Mouse (Mus musculus) myocyte (in vitro differentiated cells): Measurements from ENCODE around the gene Gm7876. TPM values are rescaled to one million over a fixed set of nuclear protein-coding genes. Genes with fewer than 3 reads are reported as not detected.
"Not testable (repeated sequence)": the region's sequence is repeated elsewhere in the genome, so short reads cannot be mapped to it uniquely, and the experiment has no call there.

Source experiments
- H3K27me3 ChIP-seq: one replicate; pipeline ENCODE4 v1.6.1; 2011; ENCODE audit not compliant: control insufficient read depth, insufficient read depth, insufficient read length
- H3K36me3 ChIP-seq: one replicate; pipeline ENCODE4 v1.6.1; 2011; ENCODE audit not compliant: control insufficient read depth, insufficient read depth
- H3K4me2 ChIP-seq: one replicate; pipeline ENCODE4 v1.6.1; 2011; ENCODE audit warnings: low read depth, control low read depth
- H3K4me3 ChIP-seq: one replicate; pipeline ENCODE4 v1.5.1; 2011; ENCODE audit warnings: mild to moderate bottlenecking, control low read depth, moderate library complexity
- H3K79me2 ChIP-seq: one replicate; pipeline ENCODE4 v1.6.1; 2011; ENCODE audit not compliant: control insufficient read depth, insufficient read depth
- H3ac ChIP-seq: one replicate; pipeline ENCODE4 v1.6.1; 2011; ENCODE audit not compliant: control insufficient read depth, insufficient read length
- polyA plus RNA-seq: library from polyadenylated mRNA; unstranded; fragments of >200 nt; fragmentation: generic; extraction: Trizol; gene quantifications from one replicate; pipeline ENCODE4 v1.2.1, GENCODE M21; 2012; ENCODE audit warnings: missing spikeins

The Gm7876 gene
- not detected for polyA plus RNA-seq

GRCm38 (mm10) chr14:4708938-4709337 lies at the start of gene Gm7876:
Gm7876 (plus strand) TSS chr14:4709238.
- not testable (repeated sequence) for H3K4me2 ChIP-seq, H3K27me3 ChIP-seq, H3K79me2 ChIP-seq, H3K36me3 ChIP-seq, H3ac ChIP-seq, H3K4me3 ChIP-seq

DNA sequence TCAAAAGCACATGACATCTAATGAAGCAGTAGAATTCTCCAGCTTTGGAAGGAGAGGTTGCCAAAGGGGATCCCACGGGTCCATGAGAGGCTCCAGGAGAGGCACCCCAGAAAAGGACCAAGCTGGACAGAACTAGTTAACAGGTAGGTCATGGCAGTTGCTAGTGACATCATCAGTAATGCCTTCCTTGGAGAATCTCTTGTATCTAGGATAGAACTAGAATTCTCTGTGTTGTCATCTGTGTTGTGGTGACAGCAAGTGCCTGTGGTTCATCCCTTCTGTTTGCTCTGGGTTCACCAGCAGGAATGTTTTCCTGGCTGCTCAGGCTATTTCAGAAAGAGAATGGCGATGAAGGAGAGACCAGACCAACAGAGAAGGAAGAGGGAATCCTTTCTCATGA lies 45.1 kb upstream of the Gm7876 start, which contains the start of gene Gm3239:
Gene Gm3239, plus strand, starts transcription at position 301 of the 400 bp plus-strand sequence.
- not testable (repeated sequence) for H3K4me3 ChIP-seq, H3K79me2 ChIP-seq, H3K4me2 ChIP-seq, H3K36me3 ChIP-seq, H3ac ChIP-seq, H3K27me3 ChIP-seq

DNA sequence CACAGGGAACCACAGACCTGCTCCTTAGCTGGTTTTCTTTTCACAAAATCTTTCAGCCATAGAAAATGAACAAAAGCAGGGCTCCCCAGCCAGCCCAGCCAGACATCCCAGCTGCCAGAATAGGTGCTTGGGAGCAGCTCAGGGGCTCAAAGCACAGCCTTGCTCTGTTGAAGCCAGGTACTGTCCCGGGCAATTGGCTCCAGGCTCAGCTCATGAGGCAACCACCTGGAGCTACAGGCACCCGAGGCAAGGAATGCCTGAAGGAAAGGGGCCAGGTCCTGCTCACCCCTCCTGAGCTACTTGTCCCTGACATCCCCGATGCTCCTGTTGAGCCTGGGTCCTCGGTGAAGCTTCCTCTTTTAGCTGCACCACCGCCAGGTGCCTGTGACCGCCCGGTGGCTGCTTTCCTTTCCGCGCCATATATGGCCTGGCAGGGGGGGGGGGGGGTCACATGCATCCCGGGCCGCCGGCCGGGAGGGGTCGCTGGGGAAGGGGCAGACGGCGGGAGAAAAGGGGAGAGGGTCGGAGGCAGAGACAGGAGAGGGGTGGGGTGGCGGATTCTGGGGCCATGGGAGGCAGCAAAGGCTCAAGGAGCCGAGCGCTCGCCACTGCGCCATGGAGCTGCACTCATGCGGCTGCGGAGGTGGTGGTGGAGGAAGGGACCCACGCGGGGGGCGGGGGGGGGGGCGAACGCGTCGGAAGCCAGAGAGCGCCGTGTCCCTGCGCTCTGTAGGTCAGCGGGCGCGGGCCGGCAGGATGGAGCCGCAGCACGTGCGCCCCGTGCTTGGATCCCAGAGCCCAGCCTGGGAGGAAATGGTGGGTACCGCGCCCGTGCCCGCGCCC lies 17.2 kb downstream of the Gm7876 start, which contains the start of gene Gm3252:
Gene Gm3252, plus strand, starts transcription at position 738 of the 843 bp plus-strand sequence.
- not testable (repeated sequence) for H3K36me3 ChIP-seq, H3K4me2 ChIP-seq, H3ac ChIP-seq, H3K79me2 ChIP-seq, H3K4me3 ChIP-seq, H3K27me3 ChIP-seq

Other genes with a start within 250 kb of the Gm7876 start
- gene Gm3182, start 227.5 kb upstream of the Gm7876 start, polyA plus RNA-seq, result not detected
- not detected for gene Gm3047, start 153.8 kb upstream of the Gm7876 start, polyA plus RNA-seq
- not detected for gene Gm8159, start 76.9 kb upstream of the Gm7876 start, polyA plus RNA-seq
- gene Gm3239, start 45.0 kb upstream of the Gm7876 start, polyA plus RNA-seq, result not detected
- gene Gm3252, start 17.5 kb downstream of the Gm7876 start, polyA plus RNA-seq, result not detected
- gene Gm9602, start 67.1 kb downstream of the Gm7876 start, polyA plus RNA-seq, result not detected
- gene Gm3269, start 128.9 kb downstream of the Gm7876 start, polyA plus RNA-seq, result not detected
- not detected for gene Gm3264, start 146.3 kb downstream of the Gm7876 start, polyA plus RNA-seq
- gene Gm3278, start 183.2 kb downstream of the Gm7876 start, polyA plus RNA-seq, result not detected